Mouse (Mus musculus) CD4-positive helper T cell, adult 2 months (primary cell): Measurements from ENCODE around the gene Aff4.
A peak's percentile ranks its signal among the peaks of the same experiment; 100 is the strongest.

Source experiments
- DNase-seq: peaks from one replicate; pipeline ENCODE4 v3.0.0-alpha.2; 2012; ENCODE audit warnings: low read depth, missing footprints, low spot score

Aff4 gene

GRCm38 (mm10) chr11:53427993-53428715, 77.5 kb downstream of the Aff4 start:
- DNase-seq = no peak

GRCm38 (mm10) chr11:53428716-53429057, 78.1 kb downstream of the Aff4 start:
- DNase-seq = no peak

- no peak for DNase-seq
Observed at GRCm38 (mm10) chr11:53429182-53429581, 78.5 kb downstream of the Aff4 start.

- no peak for DNase-seq
Observed at GRCm38 (mm10) chr11:53430300-53430669, 79.7 kb downstream of the Aff4 start.

GRCm38 (mm10) chr11:53430670-53431346, 80.2 kb downstream of the Aff4 start, which contains the start of the genes Uqcrq and Gdf9:
Gene Uqcrq (minus strand): TSS chr11:53430831.
Gene Gdf9 (plus strand): TSS chr11:53431023.
- DNase-seq = peak; percentile 100

GRCm38 (mm10) chr11:53431347-53432056, 80.9 kb downstream of the Aff4 start:
- DNase-seq = no peak

- no peak for DNase-seq
Observed at GRCm38 (mm10) chr11:53433057-53433456, 82.4 kb downstream of the Aff4 start.

- no peak for DNase-seq
Observed at GRCm38 (mm10) chr11:53435504-53435903, 84.9 kb downstream of the Aff4 start.

- DNase-seq = no peak
Observed at GRCm38 (mm10) chr11:53436338-53436737, 85.7 kb downstream of the Aff4 start.

- DNase-seq = peak; percentile 60
Observed at GRCm38 (mm10) chr11:53441921-53442320, 91.3 kb downstream of the Aff4 start.

GRCm38 (mm10) chr11:53443861-53444260, 93.2 kb downstream of the Aff4 start:
- peak; percentile 51 for DNase-seq

GRCm38 (mm10) chr11:53445562-53445961, 94.9 kb downstream of the Aff4 start:
- no peak for DNase-seq

- DNase-seq = no peak
Observed at GRCm38 (mm10) chr11:53446183-53446582, 95.5 kb downstream of the Aff4 start.

GRCm38 (mm10) chr11:53447996-53448395, 97.4 kb downstream of the Aff4 start:
- no peak for DNase-seq

GRCm38 (mm10) chr11:53448529-53448928, 97.9 kb downstream of the Aff4 start:
- DNase-seq = no peak

GRCm38 (mm10) chr11:53450070-53450705, 99.6 kb downstream of the Aff4 start:
- DNase-seq = peak; percentile 53

GRCm38 (mm10) chr11:53451361-53451760, 100.7 kb downstream of the Aff4 start:
- DNase-seq = no peak

GRCm38 (mm10) chr11:53452396-53452795, 101.8 kb downstream of the Aff4 start:
- DNase-seq = no peak

GRCm38 (mm10) chr11:53453031-53453430, 102.4 kb downstream of the Aff4 start:
- DNase-seq = no peak

GRCm38 (mm10) chr11:53456474-53457371, 106.1 kb downstream of the Aff4 start, which contains the start of the genes Gm10447 and Shroom1:
Gene Gm10447 (minus strand): TSS chr11:53457110.
Gene Shroom1 (plus strand): TSS chr11:53457205.
- no peak for DNase-seq
